Mouse (Mus musculus): ENCODE data around the gene Mettl17.
"Not testable (repeated sequence)": the region's sequence is repeated elsewhere in the genome, so short reads cannot be mapped to it uniquely, and the experiment has no call there.

Gene Mettl17

GRCm38 (mm10) chr14:51896539-51897170, 12.0 kb downstream of the Mettl17 start:
- no peak for DNase-seq (ENCODE audit: low read depth)

DNA sequence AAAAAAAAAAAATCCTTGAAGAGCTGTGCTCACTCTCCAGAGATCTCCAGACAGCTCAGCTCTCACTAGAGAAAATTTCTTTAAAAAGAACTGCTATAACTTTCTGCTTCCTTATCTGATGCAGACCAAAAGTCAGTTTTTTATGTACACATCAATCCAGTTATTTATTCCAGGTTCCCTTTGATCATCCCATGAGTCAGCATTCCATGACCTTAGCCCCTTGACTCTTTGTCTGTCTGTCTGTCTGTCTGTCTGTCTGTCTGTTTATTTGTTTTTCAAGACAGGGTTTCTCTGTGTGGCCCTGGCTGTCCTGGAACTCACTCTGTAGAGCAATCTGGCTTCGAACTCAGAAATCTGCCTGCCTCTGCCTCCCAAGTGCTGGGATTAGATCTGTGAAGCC, 14.7 kb downstream of the Mettl17 start:
- no peak for DNase-seq (ENCODE audit: low read depth)

- DNase-seq (ENCODE audit: low read depth), result peak; percentile 33
Observed at GRCm38 (mm10) chr14:51902806-51903710, 18.4 kb downstream of the Mettl17 start.

- no peak for DNase-seq (ENCODE audit: low read depth)
Observed at GRCm38 (mm10) chr14:51903782-51904181, 19.1 kb downstream of the Mettl17 start.

DNA sequence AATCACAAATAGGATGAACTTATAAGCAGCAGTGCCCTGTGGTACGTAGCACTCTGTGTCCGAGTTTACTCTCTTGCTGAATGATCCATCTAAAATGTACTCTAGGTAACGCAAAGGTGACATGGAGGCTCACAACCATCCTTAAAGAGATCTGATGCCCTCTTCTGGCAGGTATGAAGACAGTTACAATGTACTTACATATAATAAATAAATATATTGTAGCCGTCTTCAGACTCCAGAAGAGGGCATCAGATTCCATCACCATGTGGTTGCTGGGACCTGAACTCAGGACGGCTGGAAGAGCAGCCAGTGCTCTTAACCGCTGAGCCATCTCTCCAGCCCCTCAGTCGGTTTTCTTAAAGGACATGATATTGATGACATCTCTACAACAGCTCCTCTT, 20.1 kb downstream of the Mettl17 start:
- DNase-seq (ENCODE audit: low read depth), result no peak

DNA sequence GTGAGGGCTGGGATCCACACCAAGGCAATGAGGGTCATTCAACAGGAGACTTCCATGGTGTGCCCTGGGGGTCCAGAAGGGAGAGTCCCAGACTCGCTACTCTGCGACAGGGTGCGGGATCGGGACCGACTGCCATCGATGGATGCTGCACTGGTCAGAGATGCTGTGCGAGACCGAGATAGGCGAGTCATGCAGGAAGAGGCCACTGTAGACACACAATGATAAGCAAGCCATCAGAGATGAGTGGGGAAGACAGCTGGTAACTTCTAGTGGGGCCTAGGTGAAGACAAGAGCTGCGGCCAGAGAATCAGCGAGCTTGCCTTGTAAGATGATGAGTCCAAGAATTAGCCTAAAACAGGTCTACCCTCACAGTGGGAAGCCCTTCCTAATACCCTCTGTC, 21.5 kb downstream of the Mettl17 start:
- DNase-seq (ENCODE audit: low read depth), result no peak

GRCm38 (mm10) chr14:51911301-51911700, 26.7 kb downstream of the Mettl17 start:
- DNase-seq (ENCODE audit: low read depth), result no peak

DNA sequence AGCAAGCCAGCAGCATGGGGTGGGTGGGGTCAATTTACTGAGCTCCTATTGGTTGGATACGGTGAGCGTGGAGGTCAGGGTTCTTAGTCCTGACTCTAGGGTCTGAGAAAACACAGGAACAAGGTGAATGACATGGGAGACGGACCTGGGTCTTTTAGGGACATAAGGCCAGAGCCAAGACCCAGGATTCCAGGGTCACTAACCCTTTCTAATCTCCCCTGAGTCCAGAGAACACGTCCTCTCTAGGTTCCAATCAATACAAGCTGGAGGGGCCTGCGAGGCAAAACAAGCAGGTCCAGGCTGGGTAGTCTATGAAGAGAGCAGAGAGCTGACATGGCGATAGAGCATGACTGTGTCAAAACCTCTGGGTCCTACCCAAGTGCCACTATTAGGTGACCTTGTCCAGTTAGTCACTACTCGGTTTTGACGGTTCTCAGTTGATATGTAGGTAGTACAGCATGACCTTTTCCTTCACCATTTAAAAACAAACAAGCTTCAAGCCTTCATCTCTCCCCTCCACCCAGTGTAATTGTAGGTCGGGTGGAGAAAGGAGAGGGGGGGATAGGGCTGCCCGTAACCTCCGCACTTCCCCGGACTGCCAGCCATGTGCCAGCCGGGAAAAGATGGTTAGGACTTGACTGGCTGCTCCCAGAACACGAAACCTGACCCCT, 27.9 kb downstream of the Mettl17 start:
- no peak for DNase-seq (ENCODE audit: low read depth)

DNA sequence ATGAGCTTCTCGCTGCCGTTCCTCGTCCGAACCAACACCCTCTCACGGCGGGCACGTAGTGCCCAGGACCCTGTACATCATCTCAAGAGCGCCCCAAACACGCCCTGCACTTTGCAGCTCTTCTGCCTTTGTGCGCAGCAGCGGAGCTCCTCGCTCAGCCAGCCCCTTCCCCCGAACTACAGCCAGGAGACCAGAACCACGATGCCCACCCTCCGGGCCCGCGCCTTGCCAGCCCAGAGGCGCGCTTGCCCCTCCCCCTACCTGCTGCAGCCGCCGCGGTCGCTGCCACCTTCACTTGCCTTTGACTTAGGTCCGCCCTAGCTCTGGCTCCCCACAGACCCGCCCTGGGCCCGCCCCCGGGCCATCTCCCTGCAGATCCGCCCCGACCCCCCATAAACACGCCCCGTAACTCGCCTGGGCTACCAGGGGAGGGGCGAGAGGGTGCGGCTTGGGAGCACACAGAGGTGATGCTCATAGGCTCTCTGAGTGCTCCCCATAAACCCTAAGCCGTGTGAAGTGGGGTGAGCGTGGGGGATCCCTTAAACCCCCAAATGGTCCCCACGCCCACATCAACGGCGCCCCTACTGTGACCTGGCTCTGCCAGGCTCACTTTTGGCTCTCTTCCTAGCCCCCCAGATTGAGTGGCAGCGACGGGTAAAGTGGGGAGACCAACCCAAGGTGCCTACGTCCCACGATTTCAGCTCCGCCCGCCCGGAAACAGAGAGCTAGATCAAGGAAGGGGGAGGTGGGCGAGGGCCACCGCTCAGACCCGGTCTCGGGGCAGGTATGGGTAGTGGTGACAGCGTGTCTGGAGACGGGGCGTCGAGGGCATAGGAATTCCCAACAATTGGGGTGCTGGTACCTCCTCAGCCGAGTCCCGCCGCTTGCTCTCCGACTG, 28.7 kb downstream of the Mettl17 start:
- DNase-seq (ENCODE audit: low read depth), result no peak

GRCm38 (mm10) chr14:51913960-51914762, 29.5 kb downstream of the Mettl17 start, which contains the start of gene Ndrg2:
Gene Ndrg2, minus strand, starts transcription at chr14:51914158.
- no peak for DNase-seq (ENCODE audit: low read depth)

- no peak for DNase-seq (ENCODE audit: low read depth)
Observed at GRCm38 (mm10) chr14:51915030-51915429, 30.4 kb downstream of the Mettl17 start.

GRCm38 (mm10) chr14:51916539-51916938, 31.9 kb downstream of the Mettl17 start:
- DNase-seq (ENCODE audit: low read depth), result no peak

DNA sequence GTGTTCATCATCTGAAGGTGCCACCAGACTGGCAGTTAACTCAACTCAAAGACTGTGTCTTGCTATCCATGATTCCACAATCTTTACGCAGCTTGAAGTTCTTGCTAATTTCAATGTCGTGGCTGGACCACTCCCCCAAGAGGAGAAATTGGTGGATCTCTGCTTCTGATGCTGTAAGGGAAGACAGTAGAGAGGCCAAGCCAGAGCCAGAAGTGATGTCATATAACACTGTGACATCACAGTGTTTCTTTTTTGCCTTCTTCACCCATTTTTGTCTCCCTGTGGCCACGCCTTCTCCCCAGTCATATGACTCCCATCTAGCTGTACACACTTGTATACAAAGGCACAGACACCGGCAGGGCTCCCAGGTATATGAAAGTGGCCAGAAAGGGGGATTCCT, 33.5 kb downstream of the Mettl17 start, which contains the start of gene Tppp2:
Gene Tppp2 (plus strand): TSS at position 301 of the 400 bp plus-strand sequence.
- no peak for DNase-seq (ENCODE audit: low read depth)

DNA sequence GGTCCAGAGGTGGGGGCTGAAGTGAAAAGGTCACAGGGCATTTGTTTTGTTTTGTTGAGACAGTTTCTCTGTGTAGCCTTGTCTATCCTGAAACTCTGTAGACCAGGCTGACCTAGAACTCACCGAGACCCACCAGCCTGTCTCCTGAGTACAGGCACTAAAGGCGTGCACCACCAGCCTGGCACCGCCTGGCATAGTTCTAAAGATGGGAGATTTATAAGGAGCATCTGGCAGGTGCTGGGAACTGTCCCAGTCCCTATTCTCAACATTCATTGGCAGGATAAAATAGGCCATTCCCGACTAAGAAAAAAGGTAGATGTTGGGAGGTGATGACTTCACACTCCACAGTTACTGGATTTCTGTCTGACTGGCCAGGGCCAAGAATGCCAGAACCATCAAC, 34.3 kb downstream of the Mettl17 start:
- no peak for DNase-seq (ENCODE audit: low read depth)

- DNase-seq (ENCODE audit: low read depth), result no peak
Observed at GRCm38 (mm10) chr14:51921759-51922570, 37.3 kb downstream of the Mettl17 start.

DNA sequence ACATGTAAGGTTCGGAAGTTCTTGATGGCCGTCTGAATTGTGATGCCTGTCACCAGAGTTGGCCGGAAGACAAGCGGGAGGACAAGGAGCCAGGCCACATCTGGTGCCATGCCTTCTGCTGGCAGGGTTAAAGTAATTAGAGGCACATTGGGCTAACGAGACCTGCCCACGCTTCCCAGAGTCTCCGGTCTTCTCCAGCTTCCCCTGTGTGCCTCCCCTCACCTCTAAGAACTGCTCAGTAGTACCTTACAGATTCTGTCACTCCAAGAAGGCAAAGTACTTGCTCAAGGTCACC, 37.9 kb downstream of the Mettl17 start, which contains the start of gene Rnase13:
Gene Rnase13 (minus strand): TSS at position 203 of the 295 bp plus-strand sequence.
- DNase-seq (ENCODE audit: low read depth), result no peak

DNA sequence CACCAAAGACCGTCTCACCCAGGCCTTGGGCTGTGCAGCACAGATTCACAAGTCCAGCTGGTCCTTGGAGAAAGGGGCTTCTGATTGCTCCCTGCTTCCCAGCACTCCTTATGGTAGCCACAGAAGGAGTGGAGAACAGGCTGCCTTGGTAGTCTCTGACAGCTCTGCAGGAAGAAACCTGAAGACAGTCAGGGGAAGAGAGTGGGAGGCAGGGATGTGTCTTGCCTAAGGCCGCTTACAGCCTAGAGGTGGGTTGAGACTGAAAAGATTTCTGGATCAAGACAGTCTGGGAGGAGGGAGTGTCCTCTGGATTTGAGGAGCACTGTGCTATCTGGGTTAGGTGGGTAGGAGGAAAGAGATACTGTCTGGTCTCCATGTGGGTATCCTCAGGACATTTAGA, 38.3 kb downstream of the Mettl17 start:
- no peak for DNase-seq (ENCODE audit: low read depth)

DNA sequence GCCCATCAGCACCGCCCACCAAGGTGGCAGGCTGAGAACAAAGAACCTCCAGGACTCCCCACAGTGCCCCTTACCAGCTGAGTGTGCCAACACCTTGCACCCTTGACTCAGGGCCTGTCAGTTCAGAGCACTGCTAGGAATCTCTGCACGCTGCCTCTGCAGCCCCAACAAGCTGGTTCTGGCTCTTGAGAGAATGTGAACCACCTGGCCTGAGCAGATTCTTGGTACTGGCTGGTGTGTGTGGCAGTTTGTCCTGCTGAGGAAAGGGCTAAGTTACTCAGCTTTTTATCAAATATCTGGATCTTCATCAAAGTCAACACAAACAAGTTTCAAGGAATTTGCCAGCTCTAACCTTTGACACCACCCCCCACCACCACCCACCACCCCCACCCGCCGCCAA, 38.9 kb downstream of the Mettl17 start:
- no peak for DNase-seq (ENCODE audit: low read depth)

DNA sequence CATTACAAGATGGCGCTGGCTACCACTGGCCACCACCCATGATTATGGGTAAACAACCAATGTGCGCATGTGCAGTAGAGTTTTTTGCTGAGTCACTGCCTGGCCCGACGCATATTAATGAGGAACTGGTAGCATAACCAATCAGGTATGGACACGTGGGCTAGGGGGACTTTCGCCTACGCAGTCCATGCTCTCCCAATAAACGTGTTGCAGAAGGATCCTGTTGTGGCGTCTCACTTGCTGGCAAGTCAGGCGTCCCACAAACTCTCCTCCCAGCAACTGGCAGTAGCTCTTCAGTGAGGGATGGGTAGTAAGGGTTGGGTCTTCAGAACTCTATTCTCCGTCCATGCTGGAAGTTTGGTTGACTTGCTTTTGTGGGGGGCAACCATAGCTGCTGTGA, 42.3 kb downstream of the Mettl17 start:
- not testable (repeated sequence) for DNase-seq (ENCODE audit: low read depth)

DNA sequence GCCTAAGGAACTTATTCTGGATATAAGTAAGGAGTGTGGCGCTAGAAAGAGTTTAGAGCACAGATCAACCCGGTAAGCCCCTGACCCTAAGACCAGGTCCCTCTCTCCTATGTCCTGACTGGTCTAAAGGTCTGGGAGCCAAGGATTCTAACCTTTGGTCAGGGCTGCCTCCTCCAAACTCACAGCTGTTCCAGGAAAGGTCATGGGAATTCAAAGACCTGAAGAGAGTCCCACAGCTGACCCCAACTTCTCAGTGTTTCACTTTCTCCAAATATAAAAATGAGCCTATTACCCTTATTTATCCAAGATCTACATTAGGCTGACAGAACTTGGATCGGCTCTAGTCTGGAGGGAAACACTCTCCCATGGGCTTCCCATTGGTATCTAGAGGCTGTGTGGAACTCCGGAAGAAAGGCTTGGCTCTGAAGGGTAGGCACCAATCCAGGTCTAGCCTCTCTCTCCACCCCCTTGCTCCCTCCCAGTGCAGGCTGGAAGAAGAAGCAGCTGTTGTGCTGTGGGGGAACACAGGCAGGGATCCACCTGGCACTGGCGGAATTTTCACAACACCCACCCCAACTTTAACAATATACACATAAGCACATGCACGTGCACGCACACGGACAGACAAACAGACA, 44.8 kb downstream of the Mettl17 start:
- DNase-seq (ENCODE audit: low read depth), result no peak
